Mouse (Mus musculus) ES-E14 (cell line): Measurements from ENCODE around the gene Fchsd2. TPM values are rescaled to one million over a fixed set of nuclear protein-coding genes. Genes with fewer than 3 reads are reported as not detected.

ENCODE experiments used
- DNase-seq: peaks from one replicate; pipeline ENCODE4 v3.0.0-alpha.2; 2013; ENCODE audit warnings: low read depth, low spot score
- H3K27ac ChIP-seq: 2 replicates; pipeline ENCODE4 v1.5.1; 2012; ENCODE audit warnings: low read depth, mild to moderate bottlenecking, low read length, moderate library complexity, mixed read lengths; ENCODE audit not compliant: poor library complexity, insufficient read depth, severe bottlenecking
- H3K36me3 ChIP-seq: 2 replicates; pipeline ENCODE4 v1.6.1; 2012; ENCODE audit warnings: mild to moderate bottlenecking, low read length, moderate library complexity, mixed read lengths; ENCODE audit not compliant: control insufficient read depth, poor library complexity, insufficient read depth, severe bottlenecking
- H3K4me1 ChIP-seq, 2 experiments: fragments of 150-350 bp in 1 of 2; sonication (generic) in 1 of 2; 2 replicates each; pipeline ENCODE4 v1.6.1; 2012; ENCODE audit warnings: low read length in 2 of 2, mild to moderate bottlenecking in 1 of 2, mixed read lengths in 1 of 2; ENCODE audit not compliant: control insufficient read depth in 2 of 2, insufficient read depth in 2 of 2, poor library complexity in 1 of 2
- H3K4me3 ChIP-seq, 2 experiments: fragments of 150-350 bp in 1 of 2; sonication (generic) in 1 of 2; 2 replicates each; pipeline ENCODE4 v1.5.1; 2012; ENCODE audit warnings: low read length in 2 of 2, low read depth in 1 of 2, mild to moderate bottlenecking in 1 of 2, mixed read lengths in 1 of 2; ENCODE audit not compliant: insufficient read depth in 1 of 2, poor library complexity in 1 of 2, severe bottlenecking in 1 of 2
- H3K9ac ChIP-seq: 2 replicates; pipeline ENCODE4 v1.6.1; 2012; ENCODE audit warnings: low read depth, mild to moderate bottlenecking, low read length, mixed read lengths; ENCODE audit not compliant: poor library complexity, insufficient read depth, severe bottlenecking
- H3K9me3 ChIP-seq: fragments of 150-350 bp; sonication (generic); 2 replicates; pipeline ENCODE4 v1.6.1; 2012; ENCODE audit warnings: low read depth, mild to moderate bottlenecking, low read length; ENCODE audit not compliant: control insufficient read depth, insufficient read depth
- CHD2 ChIP-seq: IDR thresholded peaks from 2 replicates; pipeline ENCODE4 v1.6.1; 2014; ENCODE audit warnings: mild to moderate bottlenecking, low read depth, low read length, inconsistent platforms
- HCFC1 ChIP-seq: IDR thresholded peaks from 2 replicates; pipeline ENCODE4 v1.6.1; 2012; ENCODE audit warnings: low read length, inconsistent platforms, borderline replicate concordance; ENCODE audit not compliant: insufficient read depth
- MAFK ChIP-seq: IDR thresholded peaks from 2 replicates; pipeline ENCODE4 v1.6.1; 2014; ENCODE audit warnings: mild to moderate bottlenecking, low read depth, low read length, inconsistent platforms; ENCODE audit not compliant: insufficient read depth
- ZC3H11A ChIP-seq: IDR thresholded peaks from 2 replicates; pipeline ENCODE4 v1.6.1; 2012; ENCODE audit warnings: low read depth, mild to moderate bottlenecking, inconsistent platforms, low read length, borderline replicate concordance
- ZNF384 ChIP-seq: IDR thresholded peaks from 2 replicates; pipeline ENCODE4 v1.6.1; 2012; ENCODE audit warnings: low read depth, low read length, inconsistent platforms
- in situ Hi-C, 2 experiments: fragments of 600-800 bp; cut with MboI; formaldehyde crosslinking; loops; one replicate each; pipeline ENCODE4 v1.15.1; 2025; ENCODE audit warnings: low sequenced_read_pairs in 2 of 2, inconsistent platforms in 1 of 2; ENCODE audit not compliant: unreplicated experiment in 2 of 2
- total RNA-seq: library from RNA; depleted of rRNA; stranded (reverse); fragments of 300-350 nt; gene quantifications from 2 replicates; pipeline ENCODE4 v1.2.3, GENCODE M21; 2012

Gene Fchsd2
- total RNA-seq, 1 experiment, result 11.1 TPM

DNA sequence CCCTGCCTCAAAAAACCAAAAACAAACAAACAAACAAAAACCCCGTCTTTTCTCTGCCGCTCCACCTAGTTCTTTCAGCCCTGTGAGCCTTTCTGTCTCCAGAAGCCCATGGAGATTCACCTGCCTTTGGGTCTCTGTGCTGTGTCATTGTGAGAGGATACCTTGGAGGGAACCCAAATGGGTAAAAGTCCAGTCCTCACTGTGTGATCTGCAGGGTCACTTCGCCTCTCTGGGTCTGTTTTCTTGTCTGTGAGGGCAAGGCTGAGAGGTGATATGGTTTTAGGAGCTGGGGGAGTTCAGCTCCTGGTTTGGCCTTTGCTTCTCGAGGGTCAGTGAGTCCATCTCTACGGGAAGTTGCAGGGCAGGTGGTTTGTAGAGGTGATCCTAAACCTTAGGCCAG, 233.3 kb downstream of the Fchsd2 start:
- in situ Hi-C loops, result no loop called here
- Histone ChIP-seq H3K27ac (no peak overlapping the region), H3K4me1 (peaks cover 0 to 3% of the 10 kb centered on the region in 2 experiments; a peak in 1 of 4 replicates), H3K36me3 (no peaks in the 10 kb centered on the region; the same call in 1 of the 2 replicates), H3K9ac (no peak overlapping the region), H3K4me3 (no peak overlapping the region), H3K9me3 (no peaks in the 10 kb centered on the region)
- no peak for DNase-seq
- TF ChIP-seq ZNF384 (no peak), ZC3H11A (no peak), HCFC1 (no peak), MAFK (no peak), CHD2 (no peak)

DNA sequence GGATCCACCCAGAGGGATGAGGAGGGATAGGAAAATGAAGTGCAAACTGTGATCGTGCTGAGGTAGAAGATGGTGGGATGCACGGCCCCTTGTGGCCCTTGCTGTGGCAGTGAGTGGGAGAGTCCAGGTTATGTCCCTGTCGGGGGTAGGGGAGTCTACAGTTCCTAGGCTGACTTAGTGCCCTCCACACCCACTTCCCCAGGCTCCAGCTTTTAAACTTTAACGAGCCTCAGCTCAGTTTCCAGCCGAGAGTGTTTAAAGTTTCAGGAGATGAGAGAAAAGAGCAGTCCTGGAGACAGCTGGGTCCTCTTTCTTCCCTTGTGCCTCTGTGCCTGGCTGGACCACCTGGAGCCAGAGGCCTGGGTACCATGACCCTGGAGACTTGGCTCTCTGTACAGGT, 234.6 kb downstream of the Fchsd2 start:
- Histone ChIP-seq H3K27ac (no peak overlapping the region), H3K36me3 (no peaks in the 10 kb centered on the region; the same call in 1 of the 2 replicates), H3K9ac (no peak overlapping the region), H3K4me3 (no peak overlapping the region), H3K4me1 (peaks cover 0 to 3% of the 10 kb centered on the region in 2 experiments; a peak in 1 of 4 replicates), H3K9me3 (no peaks in the 10 kb centered on the region)
- in situ Hi-C loops, result no loop called here
- no peak for DNase-seq
- TF ChIP-seq ZC3H11A (no peak), MAFK (no peak), CHD2 (no peak), ZNF384 (no peak), HCFC1 (no peak)

DNA sequence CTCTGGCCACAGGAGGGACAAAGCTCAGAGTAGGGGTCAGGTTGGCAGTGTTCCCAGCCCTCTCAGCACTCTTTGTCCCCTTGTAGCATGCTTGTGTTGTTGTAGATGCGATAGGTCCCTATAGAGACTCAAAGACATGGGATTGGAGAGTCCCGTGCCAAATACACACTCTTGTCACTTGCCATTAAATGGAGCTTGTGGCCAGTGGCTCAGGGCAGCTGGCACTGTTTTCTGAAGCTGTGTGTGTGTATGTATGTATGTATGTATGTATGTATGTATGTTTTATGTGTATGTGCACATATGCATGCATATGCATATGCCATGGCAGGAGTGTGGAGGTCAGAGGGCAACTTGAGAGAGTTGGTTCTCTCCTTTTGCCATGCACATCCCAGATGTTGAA, 235.1 kb downstream of the Fchsd2 start:
- Histone ChIP-seq H3K4me1 (0 out of 4 replicates have a peak, but pooled peaks cover 0 to 3% of the 10 kb centered on the region in 2 experiments), H3K9me3 (no peaks in the 10 kb centered on the region), H3K9ac (no peak overlapping the region), H3K27ac (no peak overlapping the region), H3K4me3 (no peak overlapping the region), H3K36me3 (no peaks in the 10 kb centered on the region; the same call in 1 of the 2 replicates)
- no peak for TF ChIP-seq ZNF384
- no peak for TF ChIP-seq ZC3H11A
- no peak for TF ChIP-seq CHD2
- no peak for TF ChIP-seq HCFC1
- no peak for TF ChIP-seq MAFK
- in situ Hi-C loops, result no loop called here
- DNase-seq, result no peak

DNA sequence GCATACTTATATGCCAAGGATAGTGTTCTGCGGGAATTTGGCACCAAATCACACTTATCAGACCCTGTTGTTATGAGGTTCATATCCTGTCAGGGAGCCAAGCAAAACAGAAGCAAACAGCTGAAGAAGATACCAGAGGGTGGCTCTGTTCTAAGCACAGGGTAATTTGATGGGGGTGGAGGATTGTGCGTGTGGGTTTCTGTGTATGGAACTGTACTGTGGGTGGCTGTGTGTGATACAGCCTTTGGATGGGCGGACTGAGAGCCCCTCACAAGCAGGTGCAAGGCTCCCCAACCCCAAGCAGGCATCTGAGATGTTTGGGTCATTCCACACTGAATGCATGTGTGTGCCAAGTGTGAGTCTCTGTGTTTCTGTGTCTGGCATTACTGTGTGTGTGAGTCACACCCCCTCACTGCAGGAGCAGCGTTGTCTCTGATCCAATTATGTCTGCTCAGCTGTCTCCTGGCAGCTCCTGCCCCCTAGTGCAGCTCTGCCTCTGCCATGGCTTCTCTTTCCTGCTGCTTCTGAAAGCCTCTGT, 236.0 kb downstream of the Fchsd2 start:
- Histone ChIP-seq H3K36me3 (no peaks in the 10 kb centered on the region; the same call in 1 of the 2 replicates), H3K4me1 (no peaks in the 10 kb centered on the region), H3K9ac (no peak overlapping the region), H3K9me3 (no peaks in the 10 kb centered on the region), H3K27ac (no peak overlapping the region), H3K4me3 (no peak overlapping the region)
- no peak for TF ChIP-seq ZC3H11A
- no peak for TF ChIP-seq CHD2
- DNase-seq, result no peak
- in situ Hi-C loops, result no loop called here

DNA sequence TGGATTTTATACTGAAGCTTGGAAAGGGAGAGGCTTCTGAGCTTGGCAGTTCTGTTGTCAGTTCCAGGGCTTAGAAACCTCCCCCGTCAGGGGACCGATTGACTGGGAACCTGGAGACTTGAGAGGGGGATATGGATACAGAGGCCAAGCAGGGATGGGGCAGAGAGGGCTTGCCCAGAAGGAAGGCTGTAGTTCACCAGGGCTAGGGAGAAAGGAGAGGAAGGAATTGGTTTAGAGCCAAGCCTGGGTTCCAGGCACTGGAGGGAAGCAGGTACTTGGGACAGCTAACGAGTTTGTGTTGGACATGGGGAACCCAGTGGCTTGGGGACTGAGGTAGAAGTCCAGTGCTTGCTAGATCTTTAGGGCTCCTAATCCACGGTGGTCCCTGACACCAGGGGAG, 236.9 kb downstream of the Fchsd2 start:
- Histone ChIP-seq H3K4me1 (no peaks in the 10 kb centered on the region), H3K9me3 (no peaks in the 10 kb centered on the region), H3K4me3 (no peak overlapping the region), H3K9ac (no peak overlapping the region), H3K36me3 (no peaks in the 10 kb centered on the region; the same call in 1 of the 2 replicates), H3K27ac (no peak overlapping the region)
- TF ChIP-seq MAFK (no peak), ZC3H11A (no peak)
- DNase-seq, result no peak
- in situ Hi-C loops, result no loop called here
